Mouse (Mus musculus): ENCODE results near the gene Npepl1.

- TF ChIP-seq CTCF (IDR thresholded peaks at IDR 0.05; ENCODE audit: low read depth) = no peak; the same call in 1 of the 2 replicates
- no peak for TF ChIP-seq EP300 (IDR thresholded peaks at IDR 0.05; ENCODE audit: low read depth)
Measured at GRCm38 (mm10) chr2:174109991-174110782, at the start of gene Npepl1.

Data from liver, embryonic 14.5 days (tissue).